Mouse (Mus musculus): ENCODE results near the gene Eif4h. TPM values are rescaled to one million over a fixed set of nuclear protein-coding genes. Genes with fewer than 3 reads are reported as not detected.

The Eif4h gene
- polyA plus RNA-seq, 1 experiment from 2014 or later, result 343 TPM

DNA sequence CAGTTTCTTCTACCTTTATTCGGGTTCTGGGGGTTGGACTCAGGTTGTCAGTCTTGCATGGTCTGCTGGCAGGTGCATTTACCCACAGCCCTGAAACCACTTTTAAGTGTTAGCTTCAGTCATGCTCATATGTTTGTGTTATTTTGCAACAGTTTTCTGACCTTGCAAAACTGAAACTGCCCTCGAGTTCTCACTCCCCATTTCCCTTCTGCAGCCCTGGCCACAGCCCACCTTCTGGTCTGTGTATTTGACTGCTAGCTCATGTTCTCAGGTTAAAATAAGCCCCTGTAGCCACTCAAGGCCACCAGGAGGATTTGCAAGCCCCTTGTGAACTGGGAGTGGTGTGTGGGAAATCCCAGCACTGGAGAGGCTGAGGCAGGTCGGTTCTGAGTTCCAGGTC is 49.4 kb downstream of the Eif4h start:
- no peak overlapping the region for H3K9ac ChIP-seq
- no peaks in the 10 kb centered on the region for H3K4me1 ChIP-seq
- H3K4me3 ChIP-seq, result no peak overlapping the region
- H3K27me3 ChIP-seq (replicated peaks), result no peaks in the 10 kb centered on the region
- ATAC-seq (replicated peaks), result no peak
- H3K4me2 ChIP-seq, result no peak overlapping the region
- WGBS, result 89% methylated on average over 3 of the region's 3 CpGs
- H3K27ac ChIP-seq, result no peak overlapping the region
- H3K9me3 ChIP-seq, result no peaks in the 10 kb centered on the region
- peaks cover 18% of the 10 kb centered on the region for H3K36me3 ChIP-seq (replicated peaks)

DNA sequence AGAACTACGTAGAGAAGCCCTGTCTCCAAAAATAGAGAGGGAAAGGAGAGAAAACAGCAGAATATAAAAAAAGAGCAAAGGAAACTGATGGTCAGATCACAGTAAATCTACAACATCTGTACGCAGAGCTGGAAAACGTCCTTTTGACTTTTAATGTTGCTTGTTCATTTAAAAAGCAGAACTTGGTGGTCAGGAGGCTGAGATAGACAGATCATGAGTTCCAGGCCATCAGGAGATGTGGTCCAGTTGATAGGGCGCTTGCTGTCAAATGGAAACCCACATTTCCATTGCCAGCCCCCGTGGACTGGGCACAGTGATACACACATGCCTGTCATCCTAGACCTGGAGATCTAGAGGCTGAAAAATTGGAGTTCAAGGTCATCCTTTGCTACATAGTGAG is 54.5 kb downstream of the Eif4h start:
- peaks cover 8% of the 10 kb centered on the region for H3K4me1 ChIP-seq
- no peak overlapping the region for H3K9ac ChIP-seq
- H3K36me3 ChIP-seq (replicated peaks), result no peaks in the 10 kb centered on the region
- no peak overlapping the region for H3K4me3 ChIP-seq
- no peak for ATAC-seq (replicated peaks)
- H3K27me3 ChIP-seq (replicated peaks), result no peaks in the 10 kb centered on the region
- no peaks in the 10 kb centered on the region for H3K9me3 ChIP-seq
- 94% methylated on average over 5 of the region's 5 CpGs for WGBS
- no peak overlapping the region for H3K4me2 ChIP-seq
- H3K27ac ChIP-seq, result no peak overlapping the region

DNA sequence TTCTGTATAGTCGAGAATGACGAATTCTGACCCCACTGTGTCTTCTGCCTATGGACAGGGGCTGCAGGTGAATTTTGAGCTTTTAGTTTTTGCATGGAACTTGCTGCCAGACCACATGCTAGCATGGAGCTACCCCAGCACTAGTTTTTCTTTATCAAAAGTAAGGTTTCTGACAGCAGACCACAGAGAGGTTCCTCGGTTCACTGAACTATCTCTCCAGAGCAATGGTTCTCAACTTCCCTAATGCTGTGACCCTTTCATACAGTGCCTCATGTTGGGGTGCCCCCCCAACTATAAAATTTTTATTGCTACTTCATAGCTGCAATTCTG is 55.4 kb downstream of the Eif4h start:
- H3K4me1 ChIP-seq, result peaks cover 8% of the 10 kb centered on the region
- no peaks in the 10 kb centered on the region for H3K9me3 ChIP-seq
- no peaks in the 10 kb centered on the region for H3K36me3 ChIP-seq (replicated peaks)
- no peak overlapping the region for H3K9ac ChIP-seq
- WGBS, result 80% methylated on average over 3 of the region's 3 CpGs
- no peak overlapping the region for H3K27ac ChIP-seq
- no peak overlapping the region for H3K4me3 ChIP-seq
- ATAC-seq (replicated peaks), result no peak
- H3K27me3 ChIP-seq (replicated peaks), result no peaks in the 10 kb centered on the region
- H3K4me2 ChIP-seq, result no peak overlapping the region

DNA sequence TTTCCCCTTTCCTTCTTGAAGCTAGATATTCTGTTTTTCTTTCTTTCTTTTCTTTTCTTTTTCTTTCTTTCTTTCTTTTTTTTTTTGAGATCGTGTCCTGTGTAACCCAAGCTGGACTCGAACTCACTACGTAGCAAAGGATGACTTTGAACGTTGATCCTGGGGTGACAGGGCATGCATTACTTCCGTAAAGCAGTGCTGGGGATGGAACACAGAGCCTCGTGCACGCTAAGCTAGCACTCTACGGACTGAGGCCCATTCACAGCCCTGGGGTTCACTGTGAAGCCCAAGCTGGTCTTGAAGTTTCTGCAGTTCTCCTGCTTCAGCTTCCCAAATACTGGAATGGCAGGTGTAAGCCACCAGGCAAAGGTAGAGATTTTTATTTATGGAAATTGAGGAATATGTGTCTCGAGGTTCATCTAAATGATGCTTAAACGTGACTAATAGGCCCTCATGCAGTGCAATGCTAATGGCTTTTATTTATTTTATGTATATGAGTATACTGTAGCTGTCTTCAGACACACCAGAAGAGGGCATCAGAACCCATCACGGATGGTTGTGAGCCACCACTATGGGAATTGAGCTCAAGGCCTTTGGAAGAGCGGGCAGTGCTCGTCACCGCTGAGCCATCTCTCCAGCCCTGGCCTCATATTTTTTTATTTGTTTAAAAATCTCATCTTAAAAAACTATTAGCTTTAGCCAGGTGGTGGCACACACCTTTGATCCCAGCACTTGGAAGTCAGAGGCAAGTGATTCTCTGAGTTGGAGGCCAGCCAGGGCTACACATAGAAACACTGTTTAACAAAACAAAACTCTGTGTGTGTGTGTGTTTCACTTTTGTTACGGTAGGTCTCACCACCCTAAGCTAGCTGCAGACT is 56.0 kb downstream of the Eif4h start:
- peak overlapping the region; percentile 75 for H3K4me3 ChIP-seq
- H3K4me2 ChIP-seq, result peak overlapping the region; percentile 74
- no peak for ATAC-seq (replicated peaks)
- no peaks in the 10 kb centered on the region for H3K36me3 ChIP-seq (replicated peaks)
- no peaks in the 10 kb centered on the region for H3K27me3 ChIP-seq (replicated peaks)
- no peaks in the 10 kb centered on the region for H3K9me3 ChIP-seq
- H3K27ac ChIP-seq, result no peak overlapping the region; the same call in 1 of the 2 replicates
- peaks cover 8% of the 10 kb centered on the region for H3K4me1 ChIP-seq
- H3K9ac ChIP-seq, result peak overlapping the region; percentile 80
- WGBS, result 30% methylated on average over 15 of the region's 15 CpGs

DNA sequence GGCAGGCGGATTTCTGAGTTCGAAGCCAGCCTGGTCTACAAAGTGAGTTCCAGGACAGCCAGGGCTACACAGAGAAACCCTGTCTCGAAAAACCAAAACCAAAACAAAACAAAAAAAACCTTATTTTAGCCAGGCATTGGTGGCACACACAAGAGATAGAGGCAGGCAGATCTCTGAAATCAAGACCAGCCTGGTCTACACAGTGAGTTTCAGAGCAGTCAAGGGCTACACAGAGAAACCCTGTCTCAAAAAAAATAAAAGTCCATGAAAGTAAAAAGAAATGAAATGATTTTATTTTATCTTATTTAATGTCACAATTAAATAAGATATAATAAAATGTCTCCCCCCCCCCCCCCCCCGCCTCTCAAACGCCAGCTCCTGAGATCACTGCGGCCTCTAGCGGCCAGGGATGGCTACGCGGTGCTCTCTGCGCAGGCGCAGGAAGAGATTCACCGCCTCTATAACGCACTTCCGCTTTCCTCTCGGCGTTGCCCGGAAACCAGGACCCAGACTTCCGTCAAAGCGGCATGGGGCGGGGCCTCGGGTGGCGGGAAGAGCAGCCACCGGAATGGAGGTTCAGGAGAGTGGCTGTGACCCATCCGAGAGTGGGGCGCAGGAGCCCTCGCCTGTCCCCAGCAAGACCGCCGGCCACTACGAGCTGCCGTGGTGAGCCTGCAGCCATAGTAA is 56.9 kb downstream of the Eif4h start:
- peak overlapping the region; percentile 40 for H3K27ac ChIP-seq
- 8% methylated on average over 30 of the region's 30 CpGs for WGBS

DNA sequence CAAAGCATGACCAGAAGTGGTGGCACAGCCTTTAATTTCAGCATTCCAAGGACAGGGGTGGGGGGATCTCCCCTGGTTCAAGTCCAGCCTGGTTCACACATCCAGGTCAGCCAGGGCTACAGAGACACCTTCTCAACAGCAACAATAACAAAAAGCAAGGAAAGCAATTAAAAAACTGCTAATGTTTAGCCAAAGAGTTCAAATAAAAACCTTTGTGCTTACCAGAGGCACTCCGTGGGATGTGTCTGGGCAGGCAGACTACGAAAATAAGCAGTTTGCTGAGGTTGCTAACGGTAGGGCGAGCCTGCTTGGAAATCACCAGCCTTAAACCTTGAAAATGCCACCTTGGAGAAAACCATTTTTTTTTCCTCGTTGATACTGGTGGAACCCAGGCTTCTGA is 58.1 kb downstream of the Eif4h start, which contains the start of gene Rfc2:
Gene Rfc2, plus strand, starts transcription at position 221 of the 400 bp plus-strand sequence.
- Histone ChIP-seq H3K4me1 (peaks cover 8% of the 10 kb centered on the region), H3K4me3 (no peak within 1 kb of the TSS), H3K27ac (no peak within 1 kb of the TSS), H3K27me3 (replicated peaks) (no peaks in the 10 kb centered on the region), H3K9me3 (no peaks in the 10 kb centered on the region), H3K36me3 (replicated peaks) (no peaks in the 10 kb centered on the region), H3K4me2 (no peak within 1 kb of the TSS), H3K9ac (no peak within 1 kb of the TSS)
- 86% methylated on average over 5 of the region's 5 CpGs for WGBS
- no peak for ATAC-seq (replicated peaks)

More for the DNA sequence above, 56.9 kb downstream of the Eif4h start:
- no peaks in the 10 kb centered on the region for H3K27me3 ChIP-seq (replicated peaks)
- no peaks in the 10 kb centered on the region for H3K9me3 ChIP-seq
- peaks cover 8% of the 10 kb centered on the region for H3K4me1 ChIP-seq
- peak overlapping the region; percentile 75 for H3K4me3 ChIP-seq
- peak overlapping the region; percentile 74 for H3K4me2 ChIP-seq
- peak overlapping the region; percentile 80 for H3K9ac ChIP-seq
- no peaks in the 10 kb centered on the region for H3K36me3 ChIP-seq (replicated peaks)
- ATAC-seq (replicated peaks), result peak; percentile 92

DNA sequence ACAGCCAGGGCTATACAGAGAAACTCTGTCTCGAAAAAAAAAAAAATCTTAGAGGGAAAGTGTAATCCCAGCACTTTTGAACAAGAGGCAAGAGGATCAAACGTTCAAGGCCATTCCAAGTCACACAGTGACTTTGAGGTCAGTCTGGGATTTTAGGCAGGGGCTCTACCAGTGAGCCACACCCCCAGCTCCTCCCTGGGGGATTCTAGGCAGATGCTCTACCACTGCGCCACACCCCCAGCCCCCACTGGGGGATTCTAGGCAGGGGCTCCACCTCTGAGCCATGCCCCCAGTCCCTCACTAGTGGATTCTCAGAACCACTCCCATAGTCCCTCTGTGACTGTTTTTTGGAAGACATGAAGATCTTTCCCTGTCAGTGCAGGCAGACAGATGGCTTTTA is 60.2 kb downstream of the Eif4h start:
- WGBS, result 59% methylated on average over 3 of the region's 3 CpGs
- no peaks in the 10 kb centered on the region for H3K9me3 ChIP-seq
- H3K27ac ChIP-seq, result no peak overlapping the region
- no peaks in the 10 kb centered on the region for H3K27me3 ChIP-seq (replicated peaks)
- H3K9ac ChIP-seq, result no peak overlapping the region
- H3K4me2 ChIP-seq, result no peak overlapping the region
- peaks cover 8% of the 10 kb centered on the region for H3K4me1 ChIP-seq
- no peak overlapping the region for H3K4me3 ChIP-seq
- H3K36me3 ChIP-seq (replicated peaks), result no peaks in the 10 kb centered on the region
- ATAC-seq (replicated peaks), result no peak

DNA sequence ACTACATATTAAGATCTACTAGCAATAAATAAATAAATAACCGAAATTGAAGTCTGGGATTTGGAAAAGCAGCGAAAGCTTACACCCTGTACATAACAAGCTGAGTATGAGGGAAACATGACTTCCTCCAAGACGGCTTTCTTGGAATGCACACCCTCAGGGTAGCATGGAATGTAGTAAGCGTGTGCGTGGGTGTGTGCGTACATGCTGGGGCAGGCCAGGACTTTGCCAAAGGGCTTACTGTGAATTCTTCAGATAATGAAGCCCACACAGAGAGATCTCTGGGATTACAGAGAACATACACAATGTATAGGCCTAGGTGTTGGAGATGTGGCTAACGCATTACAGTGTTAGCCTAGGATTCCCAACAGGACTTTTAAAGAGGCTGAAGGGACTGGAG is 61.8 kb downstream of the Eif4h start:
- H3K4me2 ChIP-seq, result no peak overlapping the region
- H3K4me1 ChIP-seq, result peaks cover 2% of the 10 kb centered on the region
- H3K9ac ChIP-seq, result no peak overlapping the region
- H3K36me3 ChIP-seq (replicated peaks), result no peaks in the 10 kb centered on the region
- no peak for ATAC-seq (replicated peaks)
- H3K27me3 ChIP-seq (replicated peaks), result no peaks in the 10 kb centered on the region
- no peak overlapping the region for H3K4me3 ChIP-seq
- H3K9me3 ChIP-seq, result no peaks in the 10 kb centered on the region
- WGBS, result 91% methylated on average over 7 of the region's 7 CpGs
- H3K27ac ChIP-seq, result no peak overlapping the region

DNA sequence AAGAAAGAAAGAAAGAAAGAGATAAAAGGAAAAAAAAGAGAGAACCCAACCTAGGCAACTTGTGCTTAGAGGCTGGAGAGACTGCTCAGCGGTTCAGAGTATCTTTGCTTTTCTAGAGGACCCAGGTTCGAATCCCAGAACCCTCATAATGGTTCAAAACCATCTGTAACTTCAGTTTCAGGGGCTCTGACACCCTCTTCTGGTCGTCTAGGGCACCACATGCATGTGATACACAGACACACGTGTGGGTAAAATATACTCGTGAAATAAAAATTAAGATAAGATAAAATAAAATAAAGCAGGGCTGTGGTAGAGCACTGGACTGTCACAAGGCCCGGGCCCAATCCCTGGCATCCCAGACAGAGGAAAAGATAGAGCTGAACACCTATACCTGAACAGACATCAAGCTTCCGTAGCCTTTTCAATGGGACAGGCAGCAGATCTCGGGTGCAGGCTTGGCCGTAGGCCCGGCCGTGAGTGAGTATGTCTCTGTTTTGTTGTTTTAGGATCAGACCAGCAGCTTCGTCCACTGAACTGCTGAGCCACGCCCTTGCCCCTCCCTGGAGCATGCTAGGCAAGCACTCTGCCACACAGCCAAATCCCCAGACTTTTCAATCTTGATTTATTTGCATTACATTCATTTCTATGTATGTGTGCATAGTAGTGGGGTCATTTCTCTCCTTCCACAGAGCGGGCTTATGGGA is 62.6 kb downstream of the Eif4h start:
- H3K4me1 ChIP-seq, result peaks cover 9% of the 10 kb centered on the region
- H3K4me3 ChIP-seq, result no peak overlapping the region
- no peaks in the 10 kb centered on the region for H3K27me3 ChIP-seq (replicated peaks)
- H3K9ac ChIP-seq, result no peak overlapping the region
- H3K9me3 ChIP-seq, result no peaks in the 10 kb centered on the region
- H3K27ac ChIP-seq, result no peak overlapping the region
- ATAC-seq (replicated peaks), result no peak
- 79% methylated on average over 14 of the region's 14 CpGs for WGBS
- H3K36me3 ChIP-seq (replicated peaks), result no peaks in the 10 kb centered on the region
- H3K4me2 ChIP-seq, result no peak overlapping the region

DNA sequence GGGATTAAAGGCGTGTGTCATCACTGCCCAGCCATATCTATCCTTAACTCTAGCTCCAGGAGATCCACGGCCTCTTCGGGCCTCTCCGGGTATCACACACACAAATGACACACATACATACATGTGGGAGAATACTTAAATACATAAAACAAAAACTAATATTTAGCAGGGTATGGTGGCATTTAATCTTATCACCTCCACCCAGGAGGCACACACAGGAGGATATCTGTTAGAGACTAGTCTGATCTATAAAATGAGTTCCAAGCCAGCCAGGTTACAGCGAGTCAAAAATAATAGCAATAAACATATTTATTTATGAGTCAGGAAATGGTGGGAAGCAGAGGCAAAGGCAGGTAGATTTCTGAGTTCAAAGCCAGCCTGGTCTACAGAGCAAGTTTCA is 63.5 kb downstream of the Eif4h start:
- H3K4me2 ChIP-seq, result no peak overlapping the region
- no peaks in the 10 kb centered on the region for H3K9me3 ChIP-seq
- H3K4me3 ChIP-seq, result no peak overlapping the region
- no peak overlapping the region for H3K9ac ChIP-seq
- peaks cover 13% of the 10 kb centered on the region for H3K4me1 ChIP-seq
- no peak overlapping the region for H3K27ac ChIP-seq
- H3K36me3 ChIP-seq (replicated peaks), result no peaks in the 10 kb centered on the region
- 97% methylated on average over 5 of the region's 5 CpGs for WGBS
- no peak for ATAC-seq (replicated peaks)
- no peaks in the 10 kb centered on the region for H3K27me3 ChIP-seq (replicated peaks)

DNA sequence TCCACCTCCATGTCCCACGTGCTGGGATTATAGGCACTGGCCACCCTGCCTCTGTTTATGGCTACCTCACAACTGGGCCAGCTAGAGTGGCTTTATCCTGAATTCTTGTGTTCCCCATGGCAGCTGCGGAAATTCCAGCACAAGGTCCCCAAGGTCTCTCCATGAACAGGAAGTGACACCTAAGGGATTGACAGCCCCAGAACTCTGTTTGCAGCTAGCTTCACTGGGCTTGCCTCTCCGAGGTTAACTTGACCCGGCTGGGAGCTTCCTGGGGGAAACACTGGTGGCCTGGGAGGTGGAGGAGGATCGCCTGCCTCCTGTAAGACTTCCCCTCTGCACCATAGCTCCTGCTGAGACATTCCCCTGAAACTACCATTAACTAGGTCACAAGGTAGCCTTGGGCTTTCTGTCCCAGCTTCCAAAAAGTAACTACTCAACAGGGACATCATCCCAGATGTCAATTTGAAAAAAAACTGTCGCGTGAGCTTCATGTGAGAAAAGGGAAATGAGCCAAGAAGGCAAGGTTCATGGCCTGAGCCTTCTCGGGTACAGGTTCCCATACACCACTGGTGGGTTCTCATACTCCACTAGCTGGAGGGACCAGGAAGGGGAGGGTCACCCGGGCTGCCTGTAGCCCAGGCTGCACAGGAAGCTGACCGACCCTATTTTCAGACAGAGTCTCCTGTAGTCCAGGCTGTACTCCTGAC is 66.6 kb downstream of the Eif4h start:
- Histone ChIP-seq H3K36me3 (replicated peaks) (no peaks in the 10 kb centered on the region), H3K9ac (0 out of 2 replicates have a peak overlapping the region, but pooled peaks have one; percentile 43), H3K4me3 (peak overlapping the region; percentile 50), H3K9me3 (no peaks in the 10 kb centered on the region), H3K4me1 (peaks cover 13% of the 10 kb centered on the region), H3K4me2 (peak overlapping the region; percentile 67), H3K27ac (peak overlapping the region; percentile 66), H3K27me3 (replicated peaks) (no peaks in the 10 kb centered on the region)
- 48% methylated on average over 10 of the region's 10 CpGs for WGBS
- ATAC-seq (replicated peaks), result no peak
